ENCODE assay signal across 1 mouse cellular context in the genomic region with DNA sequence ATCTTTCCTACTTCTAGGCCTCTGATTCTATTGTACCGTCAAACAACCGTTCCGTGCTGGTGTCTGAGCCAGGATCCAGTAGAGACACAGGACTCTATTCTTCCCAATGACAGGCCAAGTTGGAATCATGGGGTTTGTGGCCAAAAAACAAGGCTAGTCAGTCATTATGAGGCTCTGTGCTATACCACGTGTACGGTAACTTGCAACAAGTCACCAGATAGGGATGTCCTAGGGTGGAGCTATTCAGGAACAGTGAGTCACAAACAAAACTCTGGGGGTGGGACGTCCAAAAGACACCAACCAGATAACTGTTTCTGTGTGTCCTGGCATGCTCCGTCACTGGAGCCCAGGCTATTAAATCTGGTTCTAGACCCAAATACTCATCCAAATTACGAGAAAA.
TF ChIP-seq lines count a peak whose summit lies in the region.

No protein-coding gene starts in this region.

TF ChIP-seq in MEL, 35 proteins besides CTCF, POLR2A, EP300 and RAD21 (continued from another document):
- TF ChIP-seq NRF1 (IDR thresholded peaks at IDR 0.05; ENCODE audit: insufficient read depth, low read depth, low read length, poor library complexity, severe bottlenecking) (no peak), MAZ (IDR thresholded peaks at IDR 0.05; ENCODE audit: low read depth, low read length) (no peak), CHD2 (IDR thresholded peaks at IDR 0.05; ENCODE audit: low read length) (no peak), KAT2A (conservative IDR thresholded peaks at IDR 0.05; ENCODE audit: low read depth, low read length) (no peak), USF1 (IDR thresholded peaks at IDR 0.05; ENCODE audit: low read depth, low read length) (peak; percentile 64), HCFC1 (IDR thresholded peaks at IDR 0.05; ENCODE audit: low read depth, low read length) (no peak), JUND (IDR thresholded peaks at IDR 0.05; ENCODE audit: low read depth, low read length) (0 out of 2 replicates have a peak, but pooled peaks have one; percentile 46), MAX (IDR thresholded peaks at IDR 0.05; ENCODE audit: low read length) (peak; percentile 90), ZMIZ1 (IDR thresholded peaks at IDR 0.05; ENCODE audit: low read depth, low read length) (no peak), BHLHE40 (IDR thresholded peaks at IDR 0.05; ENCODE audit: borderline replicate concordance, low read depth, low read length) (no peak), E2F4 (IDR thresholded peaks at IDR 0.05; ENCODE audit: borderline replicate concordance, low read depth, low read length) (no peak), MAFK (IDR thresholded peaks at IDR 0.05; ENCODE audit: borderline replicate concordance, low read depth, low read length) (no peak), ZNF384 (IDR thresholded peaks at IDR 0.05; ENCODE audit: low read depth, low read length) (no peak), ELF1 (IDR thresholded peaks at IDR 0.05; ENCODE audit: low read depth, low read length) (no peak; the same call in 1 of the 2 replicates), GABPA (IDR thresholded peaks at IDR 0.05; ENCODE audit: low read depth, low read length) (no peak), MXI1 (IDR thresholded peaks at IDR 0.05; ENCODE audit: low read depth, low read length) (peak; percentile 70), TCF12 (IDR thresholded peaks at IDR 0.05; ENCODE audit: low read depth, low read length) (no peak), ZC3H11A (IDR thresholded peaks at IDR 0.05; ENCODE audit: low read depth, low read length) (no peak), NELFE (IDR thresholded peaks at IDR 0.05; ENCODE audit: low read depth, low read length) (0 out of 2 replicates have a peak, but pooled peaks have one; percentile 43), RCOR1 (IDR thresholded peaks at IDR 0.05; ENCODE audit: low read depth, low read length) (no peak), ZKSCAN1 (IDR thresholded peaks at IDR 0.05; ENCODE audit: low read depth, low read length) (no peak), MYB (IDR thresholded peaks at IDR 0.05; ENCODE audit: low read depth, low read length) (no peak), POLR2AphosphoS2 (IDR thresholded peaks at IDR 0.05; ENCODE audit: low read length) (no peak)
